Mouse (Mus musculus) kidney, adult 10 weeks (tissue): ENCODE measurements around the gene Lyplal1. TPM values are rescaled to one million over a fixed set of nuclear protein-coding genes. Genes with fewer than 3 reads are reported as not detected.

Source experiments
- polyA plus RNA-seq: library from polyadenylated mRNA; stranded (reverse); fragments of 350-450 nt; fragmentation: Illumina TruSeq; extraction: RNeasy Lipid Tissue Mini Kit (QIAGEN cat#74804); gene quantifications from one replicate; pipeline ENCODE4 v1.2.3, GENCODE M21; 2014; ENCODE audit warnings: low read depth, low replicate concordance

Lyplal1 gene
- polyA plus RNA-seq, result 301 TPM

DNA sequence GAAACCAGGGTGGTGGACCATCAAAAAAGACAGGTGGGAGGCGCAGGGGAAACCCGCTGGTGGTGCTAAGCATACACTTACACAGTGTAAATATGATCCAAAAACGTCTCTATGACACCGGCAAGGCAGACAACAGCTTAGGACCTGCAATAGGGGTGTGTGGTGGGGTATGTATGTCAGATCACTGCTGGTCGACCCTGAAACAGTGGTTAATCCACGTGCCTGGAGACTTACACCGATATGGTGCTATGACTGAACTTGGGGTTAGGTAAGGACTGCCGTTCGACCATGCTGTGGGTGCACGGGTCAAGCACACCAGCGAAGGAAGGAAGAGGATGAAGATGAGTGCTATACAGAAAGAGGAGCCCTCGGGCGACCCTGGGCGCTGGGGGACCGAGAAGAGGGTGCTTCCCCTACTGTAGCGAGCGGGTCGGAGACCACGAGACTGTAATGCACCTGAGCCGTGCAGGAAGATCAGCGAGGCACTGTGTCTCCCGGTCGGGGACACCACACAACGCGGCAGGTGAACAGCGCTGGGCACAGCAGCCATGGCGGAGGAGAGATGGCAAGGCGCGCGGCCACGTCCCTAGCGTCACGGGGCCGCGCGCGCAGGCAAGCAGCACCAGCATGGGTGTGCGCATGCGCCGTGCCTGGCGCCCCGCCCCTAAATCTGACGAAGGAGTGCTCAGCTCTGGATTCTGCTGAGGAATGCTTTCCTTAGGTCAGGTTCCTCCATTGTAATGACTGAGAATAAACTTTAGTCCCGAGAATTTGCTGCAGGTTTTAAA, at the start of gene Lyplal1:
Lyplal1 (minus strand) TSS at position 610 of the 788 bp plus-strand sequence.

